Mouse (Mus musculus): Measurements from ENCODE around the gene Zmynd8.

DNA sequence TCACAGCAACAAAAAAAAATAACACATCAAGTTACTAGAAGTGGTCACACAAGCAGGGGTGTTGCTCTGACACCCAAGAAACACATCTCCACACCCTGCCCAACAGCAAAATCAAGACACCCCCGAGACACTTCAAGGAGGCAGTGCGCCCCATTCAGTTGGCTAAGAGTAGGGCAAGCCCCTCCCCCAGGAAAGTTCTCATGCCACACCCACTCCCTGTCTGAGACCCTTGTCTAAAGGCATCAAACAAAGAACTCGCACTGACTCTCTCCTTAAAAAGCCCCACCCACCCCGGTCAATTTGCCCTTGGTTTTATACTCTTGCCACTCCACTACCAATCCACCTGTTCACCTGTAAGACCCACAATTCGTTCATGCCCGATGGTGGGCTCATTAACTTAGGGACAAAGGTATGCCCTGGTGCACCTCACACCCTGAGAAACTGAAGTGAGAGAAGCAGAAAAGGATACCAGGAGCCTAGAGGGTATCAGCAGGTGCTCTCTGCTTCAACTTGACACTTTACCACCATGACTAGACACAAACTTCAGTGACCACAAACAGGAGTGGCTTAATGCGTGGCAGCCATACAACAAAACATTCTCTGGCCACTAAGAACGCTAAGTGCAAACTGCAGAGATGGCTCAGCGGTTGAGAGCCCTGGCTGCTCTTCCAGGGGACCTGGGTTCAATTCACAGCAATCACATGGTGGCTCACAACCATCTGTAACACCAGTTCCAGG is 45.8 kb downstream of the Zmynd8 start:
- TF ChIP-seq TAL1 (IDR thresholded peaks at IDR 0.05; ENCODE audit: low read length) (no peak), GATA1 (IDR thresholded peaks at IDR 0.05; ENCODE audit: low read length) (no peak)
